Mouse (Mus musculus) adrenal gland, adult 2 months (tissue): ENCODE results near the gene Tm6sf2. TPM values are rescaled to one million over a fixed set of nuclear protein-coding genes. Genes with fewer than 3 reads are reported as not detected.

Experiments
- microRNA-seq, 2 experiments: library from miRNA; unstranded; fragments of <30 nt; microRNA quantifications; one replicate each; pipeline ENCODE4 v1.2.0; 2021
- polyA plus RNA-seq: library from polyadenylated mRNA; depleted of rRNA; stranded (reverse); fragments of >200 nt; gene quantifications from 2 replicates; pipeline ENCODE4 v1.2.3, GENCODE M21; 2012; rRNA removed
- total RNA-seq, 2 experiments: library from RNA; stranded (reverse); gene quantifications; 2 replicates each; pipeline ENCODE4 v1.2.3; 2021

The Tm6sf2 gene
- total and polyA plus RNA-seq, 3 experiments: 0.86 to 3.2 (median 1.6) TPM

Small RNAs within 50 kb of the gene (microRNA-seq; reads per million reads assigned to microRNA genes)
- 0 reads per million in 2 experiments for gene Mir7066

Other genes starting within 250 kb of the Tm6sf2 start
- under 1 TPM; 0.38 to 0.69 TPM for gene Pbx4, start 240.4 kb upstream of the Tm6sf2 start, total RNA-seq
- gene Pbx4, start 240.4 kb upstream of the Tm6sf2 start, polyA plus RNA-seq: 5.5 and 5.8 TPM in 2 replicates
- under 1 TPM; 0.07 to 0.09 TPM for gene Cilp2, start 185.2 kb upstream of the Tm6sf2 start, total RNA-seq
- 0.39 and 1.1 TPM in 2 replicates for gene Cilp2, start 185.2 kb upstream of the Tm6sf2 start, polyA plus RNA-seq
- gene Tssk6, start 170.7 kb upstream of the Tm6sf2 start, total RNA-seq: under 1 TPM; 0.35 to 0.66 TPM
- gene Tssk6, start 170.7 kb upstream of the Tm6sf2 start, polyA plus RNA-seq: 1.3 and 2.0 TPM in 2 replicates
- 100 to 1,000 TPM; 160 to 215 TPM for gene Ndufa13, start 170.4 kb upstream of the Tm6sf2 start, total RNA-seq
- gene Ndufa13, start 170.4 kb upstream of the Tm6sf2 start, polyA plus RNA-seq: 83.3 and 99.4 TPM in 2 replicates
- gene Yjefn3, start 170.2 kb upstream of the Tm6sf2 start, total RNA-seq: 1 to 10 TPM; 1.9 to 4.2 TPM
- 6.6 and 10.8 TPM in 2 replicates for gene Yjefn3, start 170.2 kb upstream of the Tm6sf2 start, polyA plus RNA-seq
- gene Gatad2a, start 76.5 kb upstream of the Tm6sf2 start, total RNA-seq: 100 to 1,000 TPM; 102 to 116 TPM
- gene Gatad2a, start 76.5 kb upstream of the Tm6sf2 start, polyA plus RNA-seq: 92.3 and 105 TPM in 2 replicates
- 10 to 100 TPM; 51.1 to 53.3 TPM for gene Mau2, start 30.2 kb upstream of the Tm6sf2 start, total RNA-seq
- gene Mau2, start 30.2 kb upstream of the Tm6sf2 start, polyA plus RNA-seq: 98.2 and 114 TPM in 2 replicates
- 10 to 100 TPM; 28.7 to 32.8 TPM for gene Sugp1, start 30.1 kb upstream of the Tm6sf2 start, total RNA-seq
- 6.6 and 7.5 TPM in 2 replicates for gene Sugp1, start 30.1 kb upstream of the Tm6sf2 start, polyA plus RNA-seq
- gene Hapln4, start 10.5 kb downstream of the Tm6sf2 start, total RNA-seq: under 1 TPM; 0.43 to 0.59 TPM
- 0.20 and 0.33 TPM in 2 replicates for gene Hapln4, start 10.5 kb downstream of the Tm6sf2 start, polyA plus RNA-seq
- under 1 TPM; 0.24 to 0.26 TPM for gene Ncan, start 47.9 kb downstream of the Tm6sf2 start, total RNA-seq
- gene Ncan, start 47.9 kb downstream of the Tm6sf2 start, polyA plus RNA-seq: 0.89 and 1.3 TPM in 2 replicates
- gene Nr2c2ap, start 58.4 kb downstream of the Tm6sf2 start, total RNA-seq: 10 to 100 TPM; 19.1 to 20.0 TPM
- gene Nr2c2ap, start 58.4 kb downstream of the Tm6sf2 start, polyA plus RNA-seq: 11.9 and 12.4 TPM in 2 replicates
- 10 to 100 TPM; 15.4 to 18.0 TPM for gene Rfxank, start 66.2 kb downstream of the Tm6sf2 start, total RNA-seq
- 13.6 and 16.6 TPM in 2 replicates for gene Rfxank, start 66.2 kb downstream of the Tm6sf2 start, polyA plus RNA-seq
- 10 to 100 TPM; 57.1 to 57.8 TPM for gene Borcs8, start 66.6 kb downstream of the Tm6sf2 start, total RNA-seq
- gene Borcs8, start 66.6 kb downstream of the Tm6sf2 start, polyA plus RNA-seq: 70.4 and 84.8 TPM in 2 replicates
- gene Mef2b, start 66.8 kb downstream of the Tm6sf2 start, total RNA-seq: under 1 TPM; 0.45 to 0.63 TPM
- gene Mef2b, start 66.8 kb downstream of the Tm6sf2 start, polyA plus RNA-seq: 1.5 and 2.2 TPM in 2 replicates
- 10 to 100 TPM; 66.5 to 74.0 TPM for gene Tmem161a, start 99.4 kb downstream of the Tm6sf2 start, total RNA-seq
- 277 and 300 TPM in 2 replicates for gene Tmem161a, start 99.4 kb downstream of the Tm6sf2 start, polyA plus RNA-seq
- 10 to 100 TPM; 40.9 to 49.3 TPM for gene Slc25a42, start 139.4 kb downstream of the Tm6sf2 start, total RNA-seq
- 72.6 and 85.8 TPM in 2 replicates for gene Slc25a42, start 139.4 kb downstream of the Tm6sf2 start, polyA plus RNA-seq
- gene Sugp2, start 161.3 kb downstream of the Tm6sf2 start, total RNA-seq: 10 to 100 TPM; 31.8 to 31.9 TPM
- gene Sugp2, start 161.3 kb downstream of the Tm6sf2 start, polyA plus RNA-seq: 34.8 and 36.2 TPM in 2 replicates
- 10 to 100 TPM; 10.8 to 11.5 TPM for gene Armc6, start 161.5 kb downstream of the Tm6sf2 start, total RNA-seq
- 17.4 and 21.2 TPM in 2 replicates for gene Armc6, start 161.5 kb downstream of the Tm6sf2 start, polyA plus RNA-seq
- gene Homer3, start 209.9 kb downstream of the Tm6sf2 start, total RNA-seq: 10 to 100 TPM; 16.0 to 21.8 TPM
- 56.8 and 68.4 TPM in 2 replicates for gene Homer3, start 209.9 kb downstream of the Tm6sf2 start, polyA plus RNA-seq
- gene Ddx49, start 229.6 kb downstream of the Tm6sf2 start, total RNA-seq: 10 to 100 TPM; 57.7 to 69.5 TPM
- 53.3 and 62.5 TPM in 2 replicates for gene Ddx49, start 229.6 kb downstream of the Tm6sf2 start, polyA plus RNA-seq
- gene Cope, start 229.6 kb downstream of the Tm6sf2 start, total RNA-seq: 100 to 1,000 TPM; 203 to 233 TPM
- gene Cope, start 229.6 kb downstream of the Tm6sf2 start, polyA plus RNA-seq: 491 and 579 TPM in 2 replicates
- gene Cers1, start 242.9 kb downstream of the Tm6sf2 start, total RNA-seq: 1 to 10 TPM; 2.5 to 3.8 TPM
- gene Cers1, start 242.9 kb downstream of the Tm6sf2 start, polyA plus RNA-seq: 4.9 and 5.2 TPM in 2 replicates